Mouse (Mus musculus): Measurements from ENCODE around the gene Suz12. TPM values are rescaled to one million over a fixed set of nuclear protein-coding genes. Genes with fewer than 3 reads are reported as not detected.

The Suz12 gene
- total and polyA plus RNA-seq, 3 experiments, result 33.2 to 191 (median 43.9) TPM

DNA sequence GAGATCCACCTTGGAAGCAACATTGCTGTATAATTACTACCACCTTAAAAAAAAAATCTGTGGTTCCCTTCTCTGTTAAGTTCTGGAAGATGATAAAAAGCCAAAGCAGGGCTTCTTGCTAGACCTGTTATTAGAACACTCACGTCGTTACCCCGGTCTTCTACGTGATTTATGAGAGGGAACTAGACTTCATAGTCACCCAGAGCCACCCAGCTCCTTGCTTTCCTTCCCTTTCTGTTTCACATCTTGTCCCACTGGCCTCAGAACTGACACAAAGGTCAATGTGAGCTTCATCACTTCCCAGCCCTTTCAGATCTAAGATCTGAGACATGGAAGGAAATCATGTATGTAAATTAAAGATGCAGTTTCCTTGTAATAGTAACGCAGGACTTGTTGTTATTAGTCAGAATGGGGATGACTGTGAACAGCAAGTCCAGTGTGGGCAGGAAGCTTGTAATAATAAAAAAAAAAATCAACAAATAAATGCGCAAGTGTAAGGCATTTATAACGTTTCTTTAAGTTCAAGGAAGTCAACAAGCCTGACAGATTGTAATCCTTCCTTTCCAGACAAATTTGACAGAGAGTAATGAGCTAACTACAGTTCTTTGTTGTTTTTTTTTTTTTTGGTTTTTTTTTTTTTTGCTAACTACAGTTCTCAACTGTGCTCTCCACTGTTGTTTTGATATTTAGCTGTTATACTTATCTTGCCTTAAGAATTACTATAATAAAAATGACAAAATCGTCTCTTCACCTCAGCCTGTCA, 29.5 kb upstream of the Suz12 start (continued):
- TF ChIP-seq ELF1 (IDR thresholded peaks at IDR 0.05; ENCODE audit: low read depth, low read length), result peak; percentile 22; the same call in 1 of the 2 replicates
- no peak for TF ChIP-seq POLR2AphosphoS2 (IDR thresholded peaks at IDR 0.05; ENCODE audit: low read length)
- TF ChIP-seq MXI1 (IDR thresholded peaks at IDR 0.05; ENCODE audit: low read depth, low read length), result no peak
- no peak; the same call in 1 of the 2 replicates for TF ChIP-seq ZKSCAN1 (IDR thresholded peaks at IDR 0.05; ENCODE audit: low read depth, low read length)
- TF ChIP-seq RCOR1 (IDR thresholded peaks at IDR 0.05; ENCODE audit: low read depth, low read length), result peak; percentile 62; the same call in 1 of the 2 replicates
- no peak for TF ChIP-seq HCFC1 (IDR thresholded peaks at IDR 0.05; ENCODE audit: low read depth, low read length)

DNA sequence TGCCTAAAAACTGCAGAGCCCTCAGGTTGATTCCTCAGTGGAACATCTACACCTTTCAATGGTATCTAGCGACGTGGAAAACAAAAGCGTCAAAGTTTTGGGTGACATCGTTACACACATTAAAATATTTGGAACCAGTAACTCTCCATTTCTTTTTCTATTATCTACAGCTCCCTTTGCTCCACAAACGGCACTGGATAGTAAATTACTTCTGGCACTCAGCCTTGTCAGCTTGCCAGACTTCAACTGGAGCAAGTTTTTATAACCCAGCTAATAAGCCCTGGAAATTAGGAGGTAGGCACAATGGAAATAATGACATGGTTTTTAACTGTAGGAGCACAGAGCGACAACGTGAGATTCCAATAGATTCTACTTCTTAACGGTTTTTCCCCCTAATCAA, 27.0 kb upstream of the Suz12 start:
- no peak overlapping the region for H3K27ac ChIP-seq (ENCODE audit: control insufficient read depth, low read depth, low read length)
- TF ChIP-seq TBP (IDR thresholded peaks at IDR 0.05; ENCODE audit: low read depth, low read length) (no peak), RAD21 (IDR thresholded peaks at IDR 0.05; ENCODE audit: low read depth, low read length) (no peak), ZMIZ1 (IDR thresholded peaks at IDR 0.05; ENCODE audit: low read depth, low read length) (no peak), GABPA (IDR thresholded peaks at IDR 0.05; ENCODE audit: low read depth, low read length) (no peak), EP300 (IDR thresholded peaks at IDR 0.05; ENCODE audit: low read depth in 1 of 2, low read length in 2 of 2) (no peak), KAT2A (conservative IDR thresholded peaks at IDR 0.05; ENCODE audit: low read depth, low read length) (no peak), POLR2AphosphoS2 (IDR thresholded peaks at IDR 0.05; ENCODE audit: low read length) (no peak), NELFE (IDR thresholded peaks at IDR 0.05; ENCODE audit: low read depth, low read length) (no peak), CHD1 (IDR thresholded peaks at IDR 0.05; ENCODE audit: low read depth, low read length) (no peak), BHLHE40 (IDR thresholded peaks at IDR 0.05; ENCODE audit: borderline replicate concordance, low read depth, low read length) (no peak), MXI1 (IDR thresholded peaks at IDR 0.05; ENCODE audit: low read depth, low read length) (no peak), TCF12 (IDR thresholded peaks at IDR 0.05; ENCODE audit: low read depth, low read length) (no peak), MAX (IDR thresholded peaks at IDR 0.05; ENCODE audit: low read length) (no peak), HCFC1 (IDR thresholded peaks at IDR 0.05; ENCODE audit: low read depth, low read length) (no peak), NRF1 (IDR thresholded peaks at IDR 0.05; ENCODE audit: insufficient read depth, low read depth, low read length, poor library complexity, severe bottlenecking) (no peak), MYC (IDR thresholded peaks at IDR 0.05; ENCODE audit: low read depth, low read length) (no peak)
- DNase-seq (ENCODE audit: low read depth, low spot score), result no peak

More for the DNA sequence above, 27.0 kb upstream of the Suz12 start:
- H3K9ac ChIP-seq (ENCODE audit: control insufficient read depth, low read depth, low read length, poor library complexity, severe bottlenecking), result no peak overlapping the region
- peaks cover 0 to 11% of the 10 kb centered on the region in 2 experiments; a peak in 2 of 4 replicates for H3K36me3 ChIP-seq (ENCODE audit: control insufficient read depth in 1 of 2, insufficient read depth in 2 of 2, low read length in 2 of 2)
- no peaks in the 10 kb centered on the region; a peak in 1 of 4 replicates for H3K27me3 ChIP-seq (ENCODE audit: control insufficient read depth in 1 of 2, insufficient read depth in 2 of 2, low read length in 2 of 2)
- H3K79me2 ChIP-seq (ENCODE audit: control insufficient read depth, insufficient read depth, low read length, poor library complexity), result peaks cover 12% of the 10 kb centered on the region
- no peak overlapping the region for H3K4me3 ChIP-seq (ENCODE audit: control insufficient read depth in 1 of 2, insufficient read depth in 1 of 2, low read depth in 2 of 2, low read length in 2 of 2)
- H3K4me1 ChIP-seq (ENCODE audit: control insufficient read depth in 1 of 2, insufficient read depth in 2 of 2, low read length in 2 of 2), result peaks cover 0 to 4% of the 10 kb centered on the region in 2 experiments; a peak in 2 of 4 replicates
- no peaks in the 10 kb centered on the region for H3K9me3 ChIP-seq (replicated peaks; ENCODE audit: insufficient read depth, low read length)
